ENCODE assay signal across 8 mouse cellular contexts in genomic region chr10:91187872-91188271, GRCm38 (mm10). TPM values are rescaled to one million over a fixed set of nuclear protein-coding genes. Genes with fewer than 3 reads are reported as not detected.
A peak's percentile ranks its signal among the peaks of the same experiment; 100 is the strongest.
DNase-seq lines count a peak whose midpoint lies in the region; ATAC-seq and TF ChIP-seq lines count a peak whose summit lies in the region.

No protein-coding gene starts in this region.

- peaks cover 9% of the 10 kb centered on the region; the same call in 1 of the 2 replicates for H3K4me1 ChIP-seq in hindbrain, postnatal 0 days (ENCODE audit: insufficient read depth, low read length)

- peak; percentile 78 for ATAC-seq in common myeloid progenitor, adult 5-6 weeks (replicated peaks; ENCODE audit: low read depth, poor library complexity, severe bottlenecking)
- peak; percentile 58 for ATAC-seq in hindbrain, postnatal 0 days

- TF ChIP-seq CTCF in gastrocnemius, adult 2 months (IDR thresholded peaks at IDR 0.05), result peak; percentile 83
- TF ChIP-seq CTCF in hindbrain, postnatal 0 days (IDR thresholded peaks at IDR 0.05; ENCODE audit: low read depth), result peak; percentile 83
- peak; percentile 85 for TF ChIP-seq CTCF in left cerebral cortex, adult 2 months (IDR thresholded peaks at IDR 0.05)

- peak overlapping the region; percentile 92 for H3K27ac ChIP-seq in gastrocnemius, adult 2 months
- peak overlapping the region; percentile 89 for H3K27ac ChIP-seq in hindbrain, postnatal 0 days
- H3K27ac ChIP-seq in left cerebral cortex, adult 2 months, result peak overlapping the region; percentile 84
- peak overlapping the region; percentile 55 for H3K27ac ChIP-seq in macrophage

- no peaks in the 10 kb centered on the region for H3K9me3 ChIP-seq in hindbrain, postnatal 0 days (ENCODE audit: low read length)

- peak overlapping the region; percentile 58 for H3K4me2 ChIP-seq in hindbrain, postnatal 0 days (ENCODE audit: low read depth, low read length)

- DNase-seq in adipocyte (ENCODE audit: low spot score), result peak; percentile 87
- DNase-seq in gastrocnemius, adult 2 months, result peak; percentile 74
- DNase-seq in hindbrain, postnatal 0 days (ENCODE audit: low spot score), result peak; percentile 94
- peak; percentile 84 to 87 for DNase-seq in left cerebral cortex, adult 2 months (ENCODE audit: extremely low spot score in 1 of 2, low spot score in 2 of 2)
- peak; percentile 87 for DNase-seq in right cerebral cortex, adult 18-20 months
- DNase-seq in urinary bladder, postnatal 25 days (ENCODE audit: low spot score), result peak; percentile 74

- WGBS in hindbrain, postnatal 0 days, result under 1% methylated on average over 15 of the region's 15 CpGs
- WGBS in macrophage (ENCODE audit: missing documents), result 1% methylated on average over 15 of the region's 15 CpGs

- H3K27me3 ChIP-seq in hindbrain, postnatal 0 days (ENCODE audit: insufficient read depth, low read length), result no peaks in the 10 kb centered on the region

- H3K9ac ChIP-seq in hindbrain, postnatal 0 days (replicated peaks; ENCODE audit: low read length), result peak overlapping the region; percentile 68

- H3K4me3 ChIP-seq in gastrocnemius, adult 2 months, result peak overlapping the region; percentile 71
- H3K4me3 ChIP-seq in hindbrain, postnatal 0 days (ENCODE audit: low read length), result peak overlapping the region; percentile 34
- H3K4me3 ChIP-seq in left cerebral cortex, adult 2 months, result peak overlapping the region; percentile 56
- H3K4me3 ChIP-seq in macrophage (ENCODE audit: inconsistent target), result peak overlapping the region; percentile 55

- H3K36me3 ChIP-seq in hindbrain, postnatal 0 days (ENCODE audit: insufficient read depth, low read length), result no peaks in the 10 kb centered on the region
- no peaks in the 10 kb centered on the region for H3K36me3 ChIP-seq in macrophage (ENCODE audit: inconsistent target)

- H3K79me2 ChIP-seq in macrophage (ENCODE audit: inconsistent target), result no peaks in the 10 kb centered on the region

- intact Hi-C loops in gastrocnemius, adult 2 months (cut with DNase I), result loop anchor here (1.0 kb wide), 1 partner anchor 18 kb away; no protein-coding TSS in a partner anchor
- intact Hi-C loops in left cerebral cortex, adult 2 months (cut with DNase I), result loop anchor here (1.0 kb wide), 1 partner anchor 17 kb away; no protein-coding TSS in a partner anchor

RNA-seq across cellular contexts. Expression of gene Tmpo, which starts 6.8 kb away (rescaled TPM):
- total RNA-seq in common myeloid progenitor, adult 5-6 weeks (2017), result 529 and 544 TPM in 2 replicates
- total RNA-seq in gastrocnemius, adult 2 months (2021), result 10 to 100 TPM; 62.2 to 83.0 TPM
- 102 and 110 TPM in 2 replicates for total RNA-seq in hindbrain, postnatal 0 days (2014; rRNA removed)
- polyA plus RNA-seq in hindbrain, postnatal 0 days (2015; fragmentation: Nextera tagmentation; extraction: Ambion mirVana), result 66.9 and 72.1 TPM in 2 replicates
- 10 to 100 TPM; 40.4 to 40.6 TPM for total RNA-seq in left cerebral cortex, adult 2 months (2021)
- total RNA-seq in macrophage (2018; cell fraction: chromatin; rRNA removed), result 100 to 1,000 TPM in 18 of 26 experiments, 10 to 100 TPM in 8; 67.3 to 260 (median 119) TPM
- total RNA-seq in macrophage (2018; cell fraction: cytosol; rRNA removed), result 10 to 100 TPM; 22.0 to 43.2 (median 33.7) TPM
- 100 to 1,000 TPM in 8 of 26 experiments, 10 to 100 TPM in 18; 44.5 to 242 (median 80.1) TPM for total RNA-seq in macrophage (2018; cell fraction: nucleus; rRNA removed)
- polyA plus RNA-seq in macrophage (2018), result 30.4 to 57.8 TPM (median 34.2 TPM) in 3 replicates

Comparison
In these comparisons a context has a peak if more than half of its experiments do, and no peak if none do; other contexts are left out.
1. Peak in every context shown above with its lines: DNase-seq, ATAC-seq, H3K4me3 ChIP-seq and H3K27ac ChIP-seq.